Mouse (Mus musculus) liver, adult 2 months (tissue): ENCODE data around the gene Dhrs13. TPM values are rescaled to one million over a fixed set of nuclear protein-coding genes. Genes with fewer than 3 reads are reported as not detected.

Experiments
- DNase-seq: peaks from one replicate; pipeline ENCODE4 v3.0.0-alpha.2; 2011; ENCODE audit warnings: low read depth, low spot score; ENCODE audit errors: extremely low read depth
- H3K27ac ChIP-seq: fragments of 200-500 bp; replicated peaks from 2 replicates; pipeline ENCODE4 v1.5.1; 2012; ENCODE audit warnings: low read depth, mild to moderate bottlenecking, control low read depth, inconsistent platforms, low read length; ENCODE audit not compliant: insufficient read depth
- H3K27me3 ChIP-seq: fragments of 200-500 bp; 2 replicates; pipeline ENCODE4 v1.6.1; 2012; ENCODE audit warnings: mild to moderate bottlenecking, moderate library complexity, low read length, inconsistent platforms; ENCODE audit not compliant: control insufficient read depth, insufficient read depth
- H3K36me3 ChIP-seq: fragments of 200-500 bp; 2 replicates; pipeline ENCODE4 v1.6.1; 2012; ENCODE audit warnings: low read length, inconsistent platforms; ENCODE audit not compliant: control insufficient read depth, insufficient read depth
- H3K4me1 ChIP-seq: fragments of 200-500 bp; 2 replicates; pipeline ENCODE4 v1.6.1; 2011; ENCODE audit warnings: low read length; ENCODE audit not compliant: control insufficient read depth, insufficient read depth
- H3K4me3 ChIP-seq: fragments of 200-500 bp; 2 replicates; pipeline ENCODE4 v1.5.1; 2011; ENCODE audit warnings: low read depth, mild to moderate bottlenecking, control low read depth, low read length, moderate library complexity; ENCODE audit not compliant: insufficient read depth
- H3K79me2 ChIP-seq: fragments of 200-500 bp; 2 replicates; pipeline ENCODE4 v1.6.1; 2012; ENCODE audit warnings: inconsistent platforms, mild to moderate bottlenecking, low read length, moderate library complexity; ENCODE audit not compliant: control insufficient read depth, insufficient read depth
- H3K9ac ChIP-seq: fragments of 200-500 bp; 2 replicates; pipeline ENCODE4 v1.6.1; 2012; ENCODE audit warnings: low read depth, mild to moderate bottlenecking, control low read depth, inconsistent platforms, low read length
- CTCF ChIP-seq: fragments of 200-500 bp; IDR thresholded peaks from 2 replicates; pipeline ENCODE4 v1.5.1; 2011; ENCODE audit warnings: low read depth, low read length, control low read depth
- POLR2A ChIP-seq: fragments of 200-500 bp; IDR thresholded peaks from 2 replicates; pipeline ENCODE4 v1.6.1; 2011; ENCODE audit warnings: low read length, control low read depth; ENCODE audit not compliant: insufficient read depth; ENCODE audit errors: extremely low read depth
- WGBS: fragments of 180-500 bp; shearing (Covaris S2); methylation state at CpG from one replicate; pipeline ENCODE4 v1.1.7; 2018; 5-methylcytosine and 5-hydroxymethylcytosine counted together
- polyA plus RNA-seq: library from polyadenylated mRNA; depleted of rRNA; stranded (reverse); fragments of >200 nt; gene quantifications from 2 replicates; pipeline ENCODE4 v1.2.3, GENCODE M21; 2012; rRNA removed
- total RNA-seq: library from RNA; depleted of rRNA; stranded (reverse); fragments of >200 nt; gene quantifications from 2 replicates; pipeline ENCODE4 v1.2.3, GENCODE M21; 2014; rRNA removed

The Dhrs13 gene
- total and polyA plus RNA-seq, 2 experiments: 4.3 to 6.0 TPM

DNA sequence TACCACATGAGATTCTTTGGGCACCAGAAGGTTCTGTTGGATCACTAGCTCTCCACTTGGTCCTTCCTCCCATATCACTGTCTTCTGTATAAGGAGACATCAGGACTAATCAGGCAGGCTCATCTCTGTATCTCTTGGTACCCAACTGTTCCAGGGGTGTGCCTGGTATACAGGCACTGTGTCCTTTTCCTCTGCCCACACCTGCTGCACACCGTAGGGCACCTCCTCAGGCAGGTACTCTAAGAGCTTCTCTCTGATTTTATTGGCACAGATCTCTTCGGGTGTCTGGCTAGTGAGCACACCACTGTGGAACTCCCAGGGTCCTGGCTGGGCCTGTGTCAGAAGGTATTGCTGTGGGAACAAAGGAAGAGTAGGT is 42.2 kb downstream of the Dhrs13 start:
- H3K4me3 ChIP-seq: no peak overlapping the region
- TF ChIP-seq CTCF: no peak
- no peak for TF ChIP-seq POLR2A
- H3K27me3 ChIP-seq: no peaks in the 10 kb centered on the region
- peaks cover 28% of the 10 kb centered on the region; the same call in 1 of the 2 replicates for H3K36me3 ChIP-seq
- H3K79me2 ChIP-seq: no peaks in the 10 kb centered on the region
- H3K27ac ChIP-seq: no peak overlapping the region
- WGBS: 98% methylated on average over 2 of the region's 2 CpGs
- no peaks in the 10 kb centered on the region for H3K4me1 ChIP-seq
- H3K9ac ChIP-seq: no peak overlapping the region
- DNase-seq: no peak

DNA sequence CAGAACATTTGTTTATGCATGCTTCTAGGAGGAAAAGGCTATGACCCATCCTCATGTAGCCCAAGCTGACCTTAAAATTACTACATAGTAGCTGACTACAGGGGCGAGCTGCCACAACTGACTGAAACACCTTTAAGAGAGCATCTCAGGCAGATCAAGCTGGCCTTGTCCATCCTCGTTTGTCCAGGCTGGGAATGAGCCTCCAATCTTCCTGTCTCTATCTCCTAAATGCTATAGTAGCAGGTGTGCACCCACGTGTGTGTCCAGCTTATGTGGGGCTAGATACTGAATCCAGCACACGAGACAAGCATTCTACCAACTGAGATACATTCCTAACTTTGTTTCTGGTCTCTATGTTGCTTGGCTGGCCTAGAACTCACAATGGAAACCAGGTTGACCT is 42.6 kb downstream of the Dhrs13 start:
- H3K27ac ChIP-seq: no peak overlapping the region
- no peaks in the 10 kb centered on the region for H3K4me1 ChIP-seq
- WGBS: 93% methylated on average over 4 of the region's 4 CpGs

DNA sequence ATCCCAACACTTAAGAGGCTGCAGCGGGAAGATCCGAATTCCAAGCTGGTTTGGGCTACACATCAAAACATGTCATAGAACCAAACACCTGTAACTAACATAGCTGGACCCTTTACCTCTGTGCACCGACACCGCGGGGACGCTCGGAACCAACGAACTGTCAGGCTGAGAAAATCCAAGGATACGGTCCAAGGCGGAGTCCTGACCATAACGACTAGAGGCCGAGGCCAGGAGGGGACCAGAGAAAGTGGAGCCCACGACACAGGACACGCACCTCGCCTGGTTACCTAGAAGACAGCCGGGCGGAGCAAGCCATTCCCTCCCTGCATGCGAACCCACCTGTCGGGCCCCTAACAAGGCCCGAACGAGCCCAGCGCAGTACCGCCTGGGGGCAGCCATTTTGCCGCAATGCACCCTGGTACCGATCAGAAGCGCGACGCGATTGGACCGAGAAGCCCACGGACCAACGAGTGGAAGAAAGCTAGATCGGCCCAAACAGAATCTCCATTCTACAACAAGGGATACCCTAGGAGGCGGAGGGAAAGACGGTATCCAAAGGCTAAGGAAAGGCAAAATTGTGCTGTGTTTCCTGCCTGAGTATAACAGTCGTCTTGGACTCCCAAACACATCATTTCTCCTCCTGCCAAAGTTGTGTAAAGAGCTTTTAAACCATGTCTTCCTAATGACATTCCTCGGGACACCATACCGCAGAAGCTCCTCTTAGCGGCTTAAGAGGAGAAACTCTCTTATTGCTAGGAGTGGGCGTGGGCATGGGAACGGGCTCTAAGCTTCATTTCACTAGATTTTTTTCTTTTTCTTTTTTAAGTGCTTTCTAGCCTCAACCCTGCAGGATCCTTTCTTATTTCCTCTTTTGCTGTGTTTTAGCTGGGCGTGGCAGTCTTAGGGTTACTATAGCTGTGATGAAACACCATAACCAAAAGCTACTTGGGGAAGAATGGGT is 48.2 kb downstream of the Dhrs13 start, which contains the start of gene Eral1:
Gene Eral1 (minus strand): TSS at position 423 of the 961 bp plus-strand sequence.
- H3K79me2 ChIP-seq: no peaks in the 10 kb centered on the region; the same call in 1 of the 2 replicates
- H3K4me3 ChIP-seq: peak within 1 kb of the TSS; percentile 93
- 0 out of 2 replicates have a peak within 1 kb of the TSS, but pooled peaks have one; percentile 14 for H3K27ac ChIP-seq
- peaks cover 13% of the 10 kb centered on the region; the same call in 1 of the 2 replicates for H3K36me3 ChIP-seq
- peak within 1 kb of the TSS; percentile 86 for H3K9ac ChIP-seq
- H3K27me3 ChIP-seq: no peaks in the 10 kb centered on the region
- WGBS: 1% methylated on average over 42 of the region's 42 CpGs
- peak; percentile 83 for DNase-seq
- TF ChIP-seq CTCF (no peak), POLR2A (peak; percentile 65; the same call in 1 of the 2 replicates)
- H3K4me1 ChIP-seq: no peaks in the 10 kb centered on the region

More for the DNA sequence above, 42.6 kb downstream of the Dhrs13 start:
- Histone ChIP-seq H3K36me3 (peaks cover 28% of the 10 kb centered on the region; the same call in 1 of the 2 replicates), H3K9ac (no peak overlapping the region), H3K4me3 (no peak overlapping the region), H3K79me2 (no peaks in the 10 kb centered on the region), H3K27me3 (no peaks in the 10 kb centered on the region)
- DNase-seq: no peak
- no peak for TF ChIP-seq POLR2A
- TF ChIP-seq CTCF: no peak

DNA sequence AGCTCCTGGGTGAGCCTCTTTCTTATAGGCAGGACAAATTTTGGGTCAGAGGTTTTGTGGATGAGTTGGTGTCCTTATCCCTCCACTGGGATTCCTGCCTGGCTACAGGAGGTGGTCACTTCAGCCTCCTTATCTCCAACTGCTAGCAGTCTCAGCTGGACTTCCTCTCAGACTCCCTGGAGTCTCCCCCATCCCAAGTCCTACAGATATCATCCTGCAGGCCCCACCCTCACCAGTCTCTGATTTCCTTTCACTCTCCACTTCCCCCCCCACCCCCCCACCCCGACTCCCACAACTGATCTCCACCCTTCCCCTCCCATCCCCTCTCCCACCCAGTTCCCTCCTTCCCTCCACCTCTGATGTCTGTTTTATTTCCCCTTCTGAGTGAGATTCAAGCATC is 51.5 kb downstream of the Dhrs13 start:
- Histone ChIP-seq H3K27ac (no peak overlapping the region), H3K79me2 (no peaks in the 10 kb centered on the region; the same call in 1 of the 2 replicates), H3K36me3 (no peaks in the 10 kb centered on the region), H3K4me1 (no peaks in the 10 kb centered on the region), H3K9ac (no peak overlapping the region), H3K4me3 (no peak overlapping the region), H3K27me3 (no peaks in the 10 kb centered on the region)
- TF ChIP-seq CTCF (no peak), POLR2A (no peak)
- WGBS: 32% methylated on average over 1 of the region's 1 CpGs
- no peak for DNase-seq

DNA sequence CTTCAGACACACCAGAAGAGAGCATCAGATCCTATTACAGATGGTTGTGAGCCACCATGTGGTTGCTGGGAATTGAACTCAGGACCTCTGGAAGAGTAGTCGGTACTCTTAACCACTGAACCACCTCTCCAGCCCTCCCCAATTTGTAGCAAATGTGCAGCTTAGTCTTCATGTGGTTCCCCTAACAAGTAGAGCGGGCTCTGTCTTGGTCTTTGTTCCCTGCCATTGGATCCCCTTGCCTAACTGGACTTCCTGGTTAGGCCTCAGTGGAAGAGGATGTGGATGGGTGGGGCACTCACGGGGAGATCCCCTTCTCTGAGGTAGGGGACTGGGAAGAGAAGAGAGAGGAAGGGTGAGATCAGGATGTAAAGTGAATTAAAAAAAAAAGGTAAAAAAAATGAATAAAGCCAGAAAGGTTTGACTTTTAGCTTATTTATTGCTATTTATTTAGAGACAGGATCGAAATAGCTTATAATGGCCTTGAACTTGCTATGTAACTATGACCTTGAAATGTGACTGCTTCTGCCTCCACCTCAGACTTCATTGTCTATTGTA is 54.9 kb downstream of the Dhrs13 start:
- no peaks in the 10 kb centered on the region for H3K4me1 ChIP-seq
- WGBS: 82% methylated on average over 4 of the region's 4 CpGs
- no peaks in the 10 kb centered on the region for H3K27me3 ChIP-seq
- no peaks in the 10 kb centered on the region for H3K36me3 ChIP-seq
- no peak for TF ChIP-seq POLR2A
- TF ChIP-seq CTCF: no peak
- H3K27ac ChIP-seq: no peak overlapping the region; the same call in 1 of the 2 replicates
- H3K79me2 ChIP-seq: no peaks in the 10 kb centered on the region; the same call in 1 of the 2 replicates
- H3K9ac ChIP-seq: no peak overlapping the region
- H3K4me3 ChIP-seq: no peak overlapping the region
- DNase-seq: no peak

Other genes starting within 250 kb of the Dhrs13 start
- not detected in 2 replicates for gene Gm10277, start 244.5 kb upstream of the Dhrs13 start, total RNA-seq
- not detected in 2 replicates for gene Gm10277, start 244.5 kb upstream of the Dhrs13 start, polyA plus RNA-seq
- 238 and 251 TPM in 2 replicates for gene Pipox, start 138.2 kb upstream of the Dhrs13 start, total RNA-seq
- gene Pipox, start 138.2 kb upstream of the Dhrs13 start, polyA plus RNA-seq: 219 and 222 TPM in 2 replicates
- not detected in 2 replicates for gene Sez6, start 101.5 kb upstream of the Dhrs13 start, total RNA-seq
- not detected in 2 replicates for gene Sez6, start 101.5 kb upstream of the Dhrs13 start, polyA plus RNA-seq
- gene Phf12, start 49.5 kb upstream of the Dhrs13 start, total RNA-seq: 3.6 and 7.5 TPM in 2 replicates
- 18.6 and 24.9 TPM in 2 replicates for gene Phf12, start 49.5 kb upstream of the Dhrs13 start, polyA plus RNA-seq
- gene Flot2, start 5.7 kb downstream of the Dhrs13 start, total RNA-seq: 19.1 and 23.0 TPM in 2 replicates
- gene Flot2, start 5.7 kb downstream of the Dhrs13 start, polyA plus RNA-seq: 66.5 and 70.7 TPM in 2 replicates
- gene Eral1, start 48.1 kb downstream of the Dhrs13 start, total RNA-seq: 16.4 and 18.2 TPM in 2 replicates
- 25.2 and 27.2 TPM in 2 replicates for gene Eral1, start 48.1 kb downstream of the Dhrs13 start, polyA plus RNA-seq
- 2.5 and 3.4 TPM in 2 replicates for gene Fam222b, start 62.4 kb downstream of the Dhrs13 start, total RNA-seq
- gene Fam222b, start 62.4 kb downstream of the Dhrs13 start, polyA plus RNA-seq: 12.5 and 13.6 TPM in 2 replicates
- 8.8 and 11.1 TPM in 2 replicates for gene Traf4, start 133.3 kb downstream of the Dhrs13 start, total RNA-seq
- gene Traf4, start 133.3 kb downstream of the Dhrs13 start, polyA plus RNA-seq: 69.0 and 73.5 TPM in 2 replicates
- gene Nek8, start 144.4 kb downstream of the Dhrs13 start, total RNA-seq: 4.1 and 5.2 TPM in 2 replicates
- gene Nek8, start 144.4 kb downstream of the Dhrs13 start, polyA plus RNA-seq: 5.2 and 7.2 TPM in 2 replicates
- gene Tlcd1, start 144.4 kb downstream of the Dhrs13 start, total RNA-seq: 44.8 and 50.7 TPM in 2 replicates
- 46.6 and 61.5 TPM in 2 replicates for gene Tlcd1, start 144.4 kb downstream of the Dhrs13 start, polyA plus RNA-seq
- gene Rpl23a, start 151.3 kb downstream of the Dhrs13 start, total RNA-seq: 318 and 352 TPM in 2 replicates
- gene Rpl23a, start 151.3 kb downstream of the Dhrs13 start, polyA plus RNA-seq: 88.5 and 110 TPM in 2 replicates
- 2.6 and 2.8 TPM in 2 replicates for gene Rab34, start 156.2 kb downstream of the Dhrs13 start, total RNA-seq
- 5.2 and 5.3 TPM in 2 replicates for gene Rab34, start 156.2 kb downstream of the Dhrs13 start, polyA plus RNA-seq
- 0.55 and 0.60 TPM in 2 replicates for gene Proca1, start 161.1 kb downstream of the Dhrs13 start, total RNA-seq
- gene Proca1, start 161.1 kb downstream of the Dhrs13 start, polyA plus RNA-seq: 0.24 and 0.35 TPM in 2 replicates
- gene Sdf2, start 213.5 kb downstream of the Dhrs13 start, total RNA-seq: 45.5 and 48.1 TPM in 2 replicates
- gene Sdf2, start 213.5 kb downstream of the Dhrs13 start, polyA plus RNA-seq: 63.9 and 70.1 TPM in 2 replicates
- gene Supt6, start 213.7 kb downstream of the Dhrs13 start, total RNA-seq: 11.0 and 13.0 TPM in 2 replicates
- 8.0 and 8.9 TPM in 2 replicates for gene Supt6, start 213.7 kb downstream of the Dhrs13 start, polyA plus RNA-seq
- gene 2610507B11Rik, start 229.5 kb downstream of the Dhrs13 start, total RNA-seq: 66.7 and 68.6 TPM in 2 replicates
- 42.5 and 43.6 TPM in 2 replicates for gene 2610507B11Rik, start 229.5 kb downstream of the Dhrs13 start, polyA plus RNA-seq